Mouse (Mus musculus): ENCODE measurements around the gene Agpat1.

GRCm38 (mm10) chr17:34557411-34557810, 46.7 kb upstream of the Agpat1 start:
- TF ChIP-seq CTCF (IDR thresholded peaks at IDR 0.05; ENCODE audit: low read depth) (no peak), EP300 (optimal IDR thresholded peaks at IDR 0.05) (no peak)

Data from stomach, postnatal 0 days (tissue).